Mouse (Mus musculus) ES-Bruce4 (cell line): ENCODE data around the gene Gpsm1. TPM values are rescaled to one million over a fixed set of nuclear protein-coding genes. Genes with fewer than 3 reads are reported as not detected.

Source experiments
- H3K27ac ChIP-seq: 2 replicates; pipeline ENCODE4 v1.5.1; 2012; ENCODE audit warnings: low read length, inconsistent platforms; ENCODE audit not compliant: insufficient read depth
- H3K27me3 ChIP-seq: 2 replicates; pipeline ENCODE4 v1.6.1; 2012; ENCODE audit warnings: mild to moderate bottlenecking, low read length, inconsistent platforms; ENCODE audit not compliant: control insufficient read depth, poor library complexity, insufficient read depth, severe bottlenecking
- H3K36me3 ChIP-seq: 2 replicates; pipeline ENCODE4 v1.6.1; 2012; ENCODE audit warnings: inconsistent platforms, mild to moderate bottlenecking, low read length, moderate library complexity; ENCODE audit not compliant: control insufficient read depth, poor library complexity, insufficient read depth, severe bottlenecking
- H3K4me1 ChIP-seq: one replicate; pipeline ENCODE4 v1.8.1; 2011; ENCODE audit warnings: low read length; ENCODE audit not compliant: control insufficient read depth, insufficient read depth
- H3K4me3 ChIP-seq: 2 replicates; pipeline ENCODE4 v1.5.1; 2011; ENCODE audit warnings: low read depth, mild to moderate bottlenecking, low read length
- H3K9ac ChIP-seq: 2 replicates; pipeline ENCODE4 v1.6.1; 2012; ENCODE audit warnings: low read depth, mild to moderate bottlenecking, inconsistent platforms; ENCODE audit not compliant: poor library complexity, severe bottlenecking
- H3K9me3 ChIP-seq: replicated peaks from 2 replicates; pipeline ENCODE4 v1.6.1; 2012; ENCODE audit warnings: mild to moderate bottlenecking, low read length, inconsistent platforms; ENCODE audit not compliant: control insufficient read depth, poor library complexity, insufficient read depth, severe bottlenecking
- CTCF ChIP-seq: IDR thresholded peaks from one replicate; pipeline ENCODE4 v1.8.1; 2011; ENCODE audit warnings: low read depth, low read length
- EP300 ChIP-seq: IDR thresholded peaks from 2 replicates; pipeline ENCODE4 v1.6.1; 2011; ENCODE audit warnings: low read depth, low read length; ENCODE audit not compliant: insufficient read depth
- POLR2A ChIP-seq: IDR thresholded peaks from one replicate; pipeline ENCODE4 v1.8.1; 2011; ENCODE audit warnings: low read length; ENCODE audit not compliant: insufficient read depth
- polyA plus RNA-seq: library from polyadenylated mRNA; stranded (reverse); fragments of >200 nt; gene quantifications from 2 replicates; pipeline ENCODE4 v1.2.4, GENCODE M21; 2011; ENCODE audit warnings: low read depth; ENCODE audit not compliant: missing spikeins, insufficient read depth, insufficient read length

Gpsm1 gene
- polyA plus RNA-seq, 1 experiment: 16.3 TPM

- Histone ChIP-seq H3K9me3 (no peaks in the 10 kb centered on the region), H3K9ac (no peak overlapping the region), H3K4me3 (no peak overlapping the region), H3K27me3 (no peaks in the 10 kb centered on the region), H3K36me3 (no peaks in the 10 kb centered on the region), H3K4me1 (peaks cover 14% of the 10 kb centered on the region), H3K27ac (no peak overlapping the region)
- TF ChIP-seq CTCF: no peak
- TF ChIP-seq POLR2A: no peak
- no peak for TF ChIP-seq EP300
These were observed 26.2 kb downstream of the Gpsm1 start for GRCm38 (mm10) chr2:26341510-26341981.

- Histone ChIP-seq H3K27me3 (no peaks in the 10 kb centered on the region), H3K9ac (no peak overlapping the region), H3K9me3 (no peaks in the 10 kb centered on the region), H3K4me3 (no peak overlapping the region), H3K4me1 (peaks cover 14% of the 10 kb centered on the region), H3K36me3 (no peaks in the 10 kb centered on the region), H3K27ac (no peak overlapping the region; the same call in 1 of the 2 replicates)
- TF ChIP-seq EP300: no peak
- no peak for TF ChIP-seq POLR2A
- TF ChIP-seq CTCF: no peak
These were observed 26.7 kb downstream of the Gpsm1 start for GRCm38 (mm10) chr2:26342044-26342443.

- Histone ChIP-seq H3K9me3 (no peaks in the 10 kb centered on the region), H3K4me1 (peaks cover 14% of the 10 kb centered on the region), H3K27me3 (no peaks in the 10 kb centered on the region), H3K4me3 (no peak overlapping the region), H3K9ac (no peak overlapping the region), H3K27ac (no peak overlapping the region; the same call in 1 of the 2 replicates), H3K36me3 (no peaks in the 10 kb centered on the region)
- TF ChIP-seq EP300: no peak; the same call in none of the 2 replicates
- no peak for TF ChIP-seq POLR2A
- TF ChIP-seq CTCF: no peak
These were observed 27.5 kb downstream of the Gpsm1 start for GRCm38 (mm10) chr2:26342609-26343490.

GRCm38 (mm10) chr2:26348241-26348640 lies 32.9 kb downstream of the Gpsm1 start:
- Histone ChIP-seq H3K9ac (no peak overlapping the region), H3K9me3 (no peaks in the 10 kb centered on the region), H3K27me3 (no peaks in the 10 kb centered on the region), H3K36me3 (no peaks in the 10 kb centered on the region), H3K27ac (no peak overlapping the region), H3K4me1 (peaks cover 4% of the 10 kb centered on the region), H3K4me3 (no peak overlapping the region)
- no peak for TF ChIP-seq EP300
- no peak for TF ChIP-seq POLR2A
- TF ChIP-seq CTCF: no peak

GRCm38 (mm10) chr2:26351358-26352290 lies 36.3 kb downstream of the Gpsm1 start, which contains the start of gene Dnlz:
Gene Dnlz, minus strand, starts transcription at chr2:26352110.
- Histone ChIP-seq H3K27ac (no peak within 1 kb of the TSS), H3K4me1 (peaks cover 1% of the 10 kb centered on the region), H3K9me3 (no peaks in the 10 kb centered on the region)

More at GRCm38 (mm10) chr2:26351358-26352290, 36.3 kb downstream of the Gpsm1 start, which contains the start of gene Dnlz:
- Histone ChIP-seq H3K9ac (peak within 1 kb of the TSS; percentile 79), H3K4me3 (peak within 1 kb of the TSS; percentile 79), H3K27me3 (no peaks in the 10 kb centered on the region), H3K36me3 (no peaks in the 10 kb centered on the region)
- peak; percentile 57 for TF ChIP-seq CTCF
- no peak for TF ChIP-seq POLR2A
